Mouse (Mus musculus) central nervous system, embryonic 14 days (tissue): ENCODE results near the gene Olfr181. TPM values are rescaled to one million over a fixed set of nuclear protein-coding genes. Genes with fewer than 3 reads are reported as not detected.

ENCODE experiments used
- polyA plus RNA-seq: library from polyadenylated mRNA; depleted of rRNA; stranded (reverse); fragments of >200 nt; gene quantifications from 2 replicates; pipeline ENCODE4 v1.2.3, GENCODE M21; 2012; rRNA removed

Olfr181 gene
- not detected in 2 replicates for polyA plus RNA-seq

GRCm38 (mm10) chr16:58928655-58929054 is at the start of gene Olfr181:
Gene Olfr181 (minus strand): TSS chr16:58928755.

GRCm38 (mm10) chr16:58929292-58929691 is 737 bp upstream of the Olfr181 start, which contains the start of gene Olfr180:
Gene Olfr180 (minus strand): TSS chr16:58929392.

GRCm38 (mm10) chr16:58891963-58892362 is 36.6 kb downstream of the Olfr181 start, which contains the start of gene Olfr178:
Gene Olfr178 (minus strand): TSS chr16:58892063.

Other genes with a start within 250 kb of the Olfr181 start
- 0.13 and 0.15 TPM in 2 replicates for gene Gpr15, start 209.7 kb downstream of the Olfr181 start, polyA plus RNA-seq
- 98.9 and 102 TPM in 2 replicates for gene Cldnd1, start 200.8 kb downstream of the Olfr181 start, polyA plus RNA-seq
- gene Olfr172, start 165.6 kb downstream of the Olfr181 start, polyA plus RNA-seq = not detected in 2 replicates
- gene Olfr173, start 128.5 kb downstream of the Olfr181 start, polyA plus RNA-seq = not detected in 2 replicates
- gene Olfr175-ps1, start 102.0 kb downstream of the Olfr181 start, polyA plus RNA-seq = not detected in 2 replicates
- gene Olfr177, start 54.0 kb downstream of the Olfr181 start, polyA plus RNA-seq = not detected in 2 replicates
- gene Olfr178, start 36.7 kb downstream of the Olfr181 start, polyA plus RNA-seq = not detected in 2 replicates
- gene Olfr180, start 637 bp upstream of the Olfr181 start, polyA plus RNA-seq = not detected in 2 replicates
- gene Olfr183, start 66.6 kb upstream of the Olfr181 start, polyA plus RNA-seq = not detected in 2 replicates
- not detected in 2 replicates for gene Olfr186, start 101.5 kb upstream of the Olfr181 start, polyA plus RNA-seq
- not detected in 2 replicates for gene Olfr187, start 111.0 kb upstream of the Olfr181 start, polyA plus RNA-seq
- gene Olfr190, start 149.2 kb upstream of the Olfr181 start, polyA plus RNA-seq = not detected in 2 replicates
- gene Olfr191, start 161.1 kb upstream of the Olfr181 start, polyA plus RNA-seq = not detected in 2 replicates
- gene Olfr193, start 183.1 kb upstream of the Olfr181 start, polyA plus RNA-seq = not detected in 2 replicates
- not detected in 2 replicates for gene Olfr194, start 192.3 kb upstream of the Olfr181 start, polyA plus RNA-seq
- not detected in 2 replicates for gene Olfr195, start 218.3 kb upstream of the Olfr181 start, polyA plus RNA-seq
- gene Olfr196, start 241.7 kb upstream of the Olfr181 start, polyA plus RNA-seq = not detected in 2 replicates